Mouse (Mus musculus) limb, embryonic 10.5 days (tissue): ENCODE results near the gene Sh3gl1. TPM values are rescaled to one million over a fixed set of nuclear protein-coding genes. Genes with fewer than 3 reads are reported as not detected.

ENCODE experiments used
- DNase-seq: peaks from one replicate; pipeline ENCODE4 v3.0.0-alpha.2; 2017; ENCODE audit warnings: low spot score
- H3K27ac ChIP-seq: fragments of 300-500 bp; sonication (generic); 2 replicates; pipeline ENCODE4 v1.5.1; 2016; ENCODE audit warnings: mild to moderate bottlenecking
- H3K27me3 ChIP-seq: fragments of 300-500 bp; sonication (generic); 2 replicates; pipeline ENCODE4 v1.6.1; 2016; ENCODE audit warnings: low read depth, mild to moderate bottlenecking; ENCODE audit not compliant: poor library complexity, severe bottlenecking
- H3K36me3 ChIP-seq: fragments of 300-500 bp; sonication (generic); 2 replicates; pipeline ENCODE4 v1.6.1; 2016; ENCODE audit warnings: mild to moderate bottlenecking, moderate library complexity
- H3K4me1 ChIP-seq: fragments of 300-500 bp; sonication (generic); 2 replicates; pipeline ENCODE4 v1.6.1; 2016
- H3K4me3 ChIP-seq: fragments of 300-500 bp; sonication (generic); 2 replicates; pipeline ENCODE4 v1.5.1; 2016; ENCODE audit warnings: mild to moderate bottlenecking, moderate library complexity
- H3K9me3 ChIP-seq: fragments of 300-500 bp; sonication (generic); replicated peaks from 2 replicates; pipeline ENCODE4 v1.6.1; 2016; ENCODE audit warnings: mild to moderate bottlenecking
- WGBS: fragments of 180-500 bp; shearing (Covaris S2); methylation state at CpG from one replicate; pipeline ENCODE4 v1.1.7; 2016; 5-methylcytosine and 5-hydroxymethylcytosine counted together
- polyA plus RNA-seq: library from polyadenylated mRNA; unstranded; fragments of >200 nt; fragmentation: Nextera tagmentation; extraction: Ambion mirVana; gene quantifications from 2 replicates; pipeline ENCODE4 v1.2.1, GENCODE M21; 2016

Gene Sh3gl1
- polyA plus RNA-seq, 1 experiment from 2014 or later, result 187 TPM

- Histone ChIP-seq H3K4me1 (peaks cover 35% of the 10 kb centered on the region), H3K27me3 (peaks cover 4% of the 10 kb centered on the region; the same call in 1 of the 2 replicates), H3K27ac (peak overlapping the region; percentile 95), H3K9me3 (no peaks in the 10 kb centered on the region), H3K4me3 (peak overlapping the region; percentile 88), H3K36me3 (peaks cover 48% of the 10 kb centered on the region)
- no peak for DNase-seq
- 75% methylated on average over 14 of the region's 14 CpGs for WGBS
Observed at GRCm38 (mm10) chr17:56010255-56010654, 26.2 kb downstream of the Sh3gl1 start.

DNA sequence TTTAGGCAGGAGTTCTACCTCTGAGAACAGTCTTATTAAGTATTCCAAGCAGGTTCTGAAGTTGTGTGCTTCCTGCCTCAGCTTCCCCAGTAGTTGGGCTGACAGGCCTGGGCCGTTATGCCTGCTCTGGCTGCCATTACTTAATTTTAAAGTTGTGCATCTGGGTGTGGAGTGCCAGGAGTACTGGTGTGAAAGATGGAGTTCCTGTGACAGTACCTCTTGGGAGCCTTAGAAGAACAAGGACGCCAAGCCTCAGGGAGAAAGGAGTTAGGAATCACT is 26.5 kb downstream of the Sh3gl1 start:
- peaks cover 7% of the 10 kb centered on the region; the same call in 1 of the 2 replicates for H3K27me3 ChIP-seq
- peaks cover 45% of the 10 kb centered on the region for H3K36me3 ChIP-seq
- no peak for DNase-seq
- H3K4me1 ChIP-seq, result peaks cover 37% of the 10 kb centered on the region
- H3K4me3 ChIP-seq, result peak overlapping the region; percentile 88
- peak overlapping the region; percentile 95 for H3K27ac ChIP-seq
- 47% methylated on average over 2 of the region's 2 CpGs for WGBS
- no peaks in the 10 kb centered on the region for H3K9me3 ChIP-seq

DNA sequence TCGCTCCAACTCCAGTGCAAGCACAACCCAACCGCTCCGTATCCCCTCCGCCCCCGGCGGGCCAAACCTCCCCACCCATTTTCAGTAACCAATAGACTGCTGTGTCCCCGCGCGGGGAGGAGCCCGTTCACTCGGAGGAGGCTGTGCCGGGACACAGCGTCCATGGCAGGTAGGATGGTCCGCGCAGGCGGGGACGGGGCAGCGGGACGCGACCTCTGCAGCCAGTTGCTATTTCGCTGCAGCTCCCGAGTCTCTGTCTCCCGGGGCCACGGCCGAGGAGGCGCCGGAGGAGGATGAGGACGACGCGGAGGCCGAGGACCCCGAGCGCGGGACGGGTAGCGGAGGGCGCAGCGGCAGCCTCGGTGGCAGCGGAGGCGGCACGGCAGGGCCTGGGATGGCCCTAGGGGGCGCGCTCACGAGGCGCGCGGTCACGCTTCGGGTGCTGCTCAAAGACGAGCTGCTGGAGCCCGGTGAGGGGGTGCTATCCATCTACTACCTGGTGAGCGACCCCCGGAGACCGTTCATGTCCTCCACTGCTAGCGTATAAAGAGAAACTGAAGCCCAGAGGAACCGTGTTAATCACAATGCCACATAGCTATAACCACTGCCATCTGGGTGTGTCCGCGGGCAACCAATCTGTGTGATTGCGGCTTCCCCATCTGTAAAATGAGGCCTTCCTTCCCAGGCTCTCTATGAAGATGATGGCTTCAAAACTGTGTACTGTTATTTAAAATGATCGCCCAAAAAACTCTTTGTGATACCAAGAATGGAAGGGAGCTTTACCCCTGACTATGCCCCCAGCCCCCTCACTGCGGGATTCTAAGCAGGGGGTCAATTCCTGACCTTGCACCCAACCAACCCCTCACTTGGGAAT is 27.1 kb downstream of the Sh3gl1 start:
- Histone ChIP-seq H3K27ac (peak overlapping the region; percentile 95), H3K36me3 (peaks cover 40% of the 10 kb centered on the region), H3K4me1 (peaks cover 37% of the 10 kb centered on the region), H3K4me3 (peak overlapping the region; percentile 88), H3K9me3 (no peaks in the 10 kb centered on the region), H3K27me3 (peaks cover 12% of the 10 kb centered on the region)
- 1% methylated on average over 61 of the region's 62 CpGs for WGBS
- DNase-seq, result peak; percentile 93

DNA sequence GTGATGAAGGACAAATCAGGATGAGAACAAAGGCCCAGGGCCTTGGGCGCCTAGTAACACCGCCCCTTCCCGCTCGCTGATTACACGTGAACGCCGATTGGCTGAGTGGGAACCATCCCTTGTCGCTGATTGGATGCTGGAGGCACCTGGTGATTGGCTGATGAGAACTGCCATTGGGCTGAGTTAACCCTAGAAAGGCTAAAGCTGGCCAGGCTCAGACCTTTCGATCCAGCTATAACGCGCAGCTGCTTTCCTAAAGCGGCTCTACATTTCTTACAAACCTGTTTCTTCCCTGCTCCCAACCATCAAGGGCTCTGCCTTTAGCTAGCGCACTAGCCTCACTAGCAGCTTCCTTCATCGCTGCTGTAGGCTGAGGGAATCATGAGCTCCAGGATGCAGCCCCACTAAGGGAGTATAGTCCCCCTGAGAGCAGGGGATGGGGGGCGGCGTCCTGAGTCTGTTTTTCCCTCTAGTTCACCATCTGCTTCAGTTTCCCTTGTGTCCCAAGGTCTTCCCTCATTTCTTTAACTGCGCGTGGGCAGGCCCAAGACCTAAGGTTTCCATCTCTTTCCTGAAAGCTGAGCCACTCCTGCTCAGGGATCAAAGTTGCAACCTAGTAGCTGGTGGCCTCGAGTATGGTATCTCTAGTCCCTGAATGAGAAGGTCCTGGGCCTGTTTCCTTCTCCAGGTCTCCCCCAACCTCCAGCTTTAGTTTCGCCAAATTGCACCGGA is 27.9 kb downstream of the Sh3gl1 start:
- H3K27ac ChIP-seq, result peak overlapping the region; percentile 95
- WGBS, result under 1% methylated on average over 21 of the region's 21 CpGs
- peaks cover 37% of the 10 kb centered on the region for H3K4me1 ChIP-seq
- H3K4me3 ChIP-seq, result peak overlapping the region; percentile 88
- DNase-seq, result peak; percentile 94
- H3K27me3 ChIP-seq, result peaks cover 18% of the 10 kb centered on the region
- H3K9me3 ChIP-seq, result no peaks in the 10 kb centered on the region
- peaks cover 32% of the 10 kb centered on the region for H3K36me3 ChIP-seq

GRCm38 (mm10) chr17:56007444-56008355 is 28.7 kb downstream of the Sh3gl1 start:
- Histone ChIP-seq H3K4me3 (peak overlapping the region; percentile 88), H3K27ac (peak overlapping the region; percentile 95), H3K9me3 (no peaks in the 10 kb centered on the region), H3K27me3 (peaks cover 26% of the 10 kb centered on the region), H3K36me3 (peaks cover 25% of the 10 kb centered on the region), H3K4me1 (peaks cover 37% of the 10 kb centered on the region)
- WGBS, result 30% methylated on average over 14 of the region's 14 CpGs
- DNase-seq, result peak; percentile 54

GRCm38 (mm10) chr17:56006956-56007355 is 29.5 kb downstream of the Sh3gl1 start:
- H3K4me3 ChIP-seq, result 0 out of 2 replicates have a peak overlapping the region, but pooled peaks have one; percentile 88
- H3K27me3 ChIP-seq, result peaks cover 32% of the 10 kb centered on the region
- no peak for DNase-seq
- peaks cover 37% of the 10 kb centered on the region for H3K4me1 ChIP-seq
- H3K36me3 ChIP-seq, result peaks cover 18% of the 10 kb centered on the region
- no peaks in the 10 kb centered on the region for H3K9me3 ChIP-seq
- H3K27ac ChIP-seq, result peak overlapping the region; percentile 95; the same call in 1 of the 2 replicates
- 51% methylated on average over 10 of the region's 10 CpGs for WGBS

DNA sequence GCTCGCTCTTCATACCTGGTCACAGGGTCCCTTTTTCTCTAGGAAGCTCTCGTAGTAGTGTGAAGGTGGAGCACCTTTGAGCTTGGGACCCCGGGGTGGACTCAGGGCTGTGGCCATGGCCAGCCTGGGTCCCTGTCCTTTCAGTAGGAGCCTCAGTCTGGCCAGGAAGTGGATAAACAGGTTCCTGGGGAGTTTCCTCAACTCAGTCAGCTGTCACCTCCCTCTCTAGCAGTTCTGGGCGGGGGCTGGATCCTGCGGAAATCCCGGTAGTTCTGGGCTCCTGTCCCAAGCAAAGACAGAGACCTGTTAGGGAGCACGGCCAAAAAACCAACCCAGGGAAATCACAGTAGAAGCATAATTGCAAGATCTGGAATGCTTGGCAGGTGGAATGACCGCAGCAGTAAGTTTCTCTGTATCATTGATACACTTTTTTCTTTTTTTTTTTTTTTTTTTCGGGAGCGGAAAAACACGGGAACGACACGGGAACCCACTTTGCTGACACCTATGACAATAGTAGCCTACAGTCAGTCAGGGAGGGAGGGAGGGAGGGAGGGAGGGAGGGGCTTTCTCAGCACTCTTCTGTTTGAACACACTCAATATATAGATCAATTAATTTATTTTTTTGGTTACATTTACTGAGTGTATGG is 30.9 kb downstream of the Sh3gl1 start, which contains the start of the genes Stap2 and Mpnd:
Gene Stap2 (minus strand): TSS at position 170 of the 647 bp plus-strand sequence.
Gene Mpnd (plus strand): TSS at position 297 of the 647 bp plus-strand sequence.
- Histone ChIP-seq H3K4me3 (no peak within 1 kb of the TSS), H3K27me3 (peaks cover 45% of the 10 kb centered on the region), H3K36me3 (0 out of 2 replicates have a peak, but pooled peaks cover 4% of the 10 kb centered on the region), H3K4me1 (peaks cover 35% of the 10 kb centered on the region), H3K9me3 (no peaks in the 10 kb centered on the region), H3K27ac (0 out of 2 replicates have a peak within 1 kb of the TSS, but pooled peaks have one; percentile 39)
- 39% methylated on average over 13 of the region's 13 CpGs for WGBS
- peak; percentile 73 for DNase-seq

- H3K4me1 ChIP-seq, result peaks cover 25% of the 10 kb centered on the region
- H3K27ac ChIP-seq, result no peak overlapping the region
- WGBS, result 89% methylated on average over 3 of the region's 3 CpGs
- no peak for DNase-seq
- no peaks in the 10 kb centered on the region for H3K36me3 ChIP-seq
- H3K4me3 ChIP-seq, result no peak overlapping the region
- H3K27me3 ChIP-seq, result peaks cover 62% of the 10 kb centered on the region
- H3K9me3 ChIP-seq, result no peaks in the 10 kb centered on the region
Observed at GRCm38 (mm10) chr17:56003000-56003399, 33.4 kb downstream of the Sh3gl1 start.

GRCm38 (mm10) chr17:55999794-56000499 is 36.5 kb downstream of the Sh3gl1 start:
- Histone ChIP-seq H3K36me3 (peaks cover 22% of the 10 kb centered on the region), H3K9me3 (no peaks in the 10 kb centered on the region), H3K4me3 (peak overlapping the region; percentile 43), H3K27ac (no peak overlapping the region; the same call in 1 of the 2 replicates), H3K4me1 (peaks cover 11% of the 10 kb centered on the region), H3K27me3 (peaks cover 55% of the 10 kb centered on the region)
- DNase-seq, result no peak
- WGBS, result 7% methylated on average over 30 of the region's 30 CpGs

- DNase-seq, result no peak
- H3K27me3 ChIP-seq, result peaks cover 22% of the 10 kb centered on the region
- 92% methylated on average over 15 of the region's 15 CpGs for WGBS
- H3K27ac ChIP-seq, result no peak overlapping the region
- no peaks in the 10 kb centered on the region for H3K9me3 ChIP-seq
- peaks cover 33% of the 10 kb centered on the region for H3K36me3 ChIP-seq
- H3K4me1 ChIP-seq, result peaks cover 11% of the 10 kb centered on the region
- no peak overlapping the region for H3K4me3 ChIP-seq
Observed at GRCm38 (mm10) chr17:55996007-55996406, 40.4 kb downstream of the Sh3gl1 start.

- H3K36me3 ChIP-seq, result peaks cover 20% of the 10 kb centered on the region
- WGBS, result 79% methylated on average over 8 of the region's 8 CpGs
- no peaks in the 10 kb centered on the region for H3K9me3 ChIP-seq
- no peak overlapping the region for H3K27ac ChIP-seq
- no peak overlapping the region for H3K4me3 ChIP-seq
- peaks cover 12% of the 10 kb centered on the region for H3K4me1 ChIP-seq
- DNase-seq, result no peak
- 0 out of 2 replicates have a peak, but pooled peaks cover 2% of the 10 kb centered on the region for H3K27me3 ChIP-seq
Observed at GRCm38 (mm10) chr17:55990278-55990898, 46.0 kb downstream of the Sh3gl1 start.
